Mouse (Mus musculus): ENCODE results near the gene Cyb561a3.

DNA sequence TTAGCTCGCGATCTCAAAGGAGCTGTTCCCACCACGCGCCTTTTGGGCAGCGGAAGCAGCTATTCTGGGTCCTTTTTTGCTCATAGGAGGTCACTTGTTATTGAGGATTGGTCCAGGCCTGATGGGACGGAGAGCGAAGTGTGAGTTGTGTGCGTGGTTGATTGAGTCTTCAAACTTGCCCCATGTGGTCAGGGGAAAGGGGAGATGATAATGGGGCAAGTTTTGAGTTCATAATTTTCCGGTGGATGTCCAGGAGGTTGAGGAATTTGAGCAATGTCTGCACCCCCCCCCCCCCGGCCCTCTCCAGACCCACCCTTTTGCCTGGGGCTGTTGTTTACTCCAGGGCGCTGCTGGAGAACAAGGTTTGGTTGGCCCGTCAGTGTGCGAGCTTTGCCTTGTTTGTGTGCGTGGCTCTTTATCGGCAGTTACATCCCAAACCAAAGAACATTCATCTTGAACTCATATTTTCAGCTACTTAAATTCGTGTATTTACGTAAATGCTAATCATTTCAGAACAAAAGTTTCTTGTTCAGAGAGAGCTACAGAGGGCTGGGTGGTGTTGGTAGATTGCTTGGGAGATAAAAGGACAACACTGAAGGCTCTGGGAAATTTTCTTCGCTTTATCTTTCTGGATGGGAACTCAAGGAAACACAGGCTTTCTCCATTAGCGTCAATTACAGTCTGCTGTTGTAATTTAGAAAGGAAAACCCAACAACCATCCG is 29.1 kb downstream of the Cyb561a3 start:
- TF ChIP-seq POLR2A (IDR thresholded peaks at IDR 0.05; ENCODE audit: low read depth, low read length): no peak
- TF ChIP-seq CTCF (IDR thresholded peaks at IDR 0.05; ENCODE audit: extremely low read depth, insufficient read depth, insufficient read length, insufficient replicate concordance): no peak

Measured in spleen, adult 2 months (tissue).